Mouse (Mus musculus): ENCODE results near the gene Vps45. TPM values are rescaled to one million over a fixed set of nuclear protein-coding genes. Genes with fewer than 3 reads are reported as not detected.

Gene Vps45
- polyA plus RNA-seq, 1 experiment from 2014 or later, result 54.8 TPM

DNA sequence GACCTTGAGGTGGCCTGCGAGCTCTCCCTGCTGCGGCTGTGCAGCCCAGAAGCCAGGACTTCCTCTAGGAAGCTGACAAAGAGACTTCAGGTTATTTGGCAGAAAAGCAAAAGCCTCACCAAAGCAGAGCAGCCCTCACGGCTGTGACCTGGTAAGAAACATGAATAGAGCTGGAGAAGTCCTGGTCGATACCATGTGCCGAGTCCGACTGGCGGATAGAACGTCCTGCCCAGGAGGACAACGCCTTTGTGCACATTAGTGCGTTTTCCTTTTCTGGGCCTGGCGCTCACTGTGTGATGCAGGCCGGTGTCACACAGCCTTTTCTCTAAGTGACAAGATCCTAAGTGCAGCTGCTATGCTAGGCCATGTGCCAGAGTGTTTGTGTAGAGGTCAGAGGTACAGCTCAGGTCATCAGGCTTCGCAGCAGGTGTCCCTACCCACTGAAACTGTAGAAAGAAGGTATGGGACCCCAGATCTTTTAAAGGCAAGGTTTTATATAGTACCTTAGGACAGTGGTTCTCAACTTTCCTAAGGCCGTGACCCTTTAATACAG lies 58.1 kb downstream of the Vps45 start:
- H3K36me3 ChIP-seq (ENCODE audit: control insufficient read depth, insufficient read depth, low read length), result no peaks in the 10 kb centered on the region
- H3K27ac ChIP-seq (ENCODE audit: low read depth, low read length), result no peak overlapping the region
- peaks cover 16% of the 10 kb centered on the region for H3K4me1 ChIP-seq (ENCODE audit: control insufficient read depth, insufficient read depth, low read length)
- 82% methylated on average over 14 of the region's 14 CpGs for WGBS
- DNase-seq (ENCODE audit: low spot score) (no peak), ATAC-seq (no peak)
- no peak overlapping the region for H3K4me2 ChIP-seq (ENCODE audit: low read length)
- H3K9me3 ChIP-seq (replicated peaks; ENCODE audit: control insufficient read depth, low read length), result no peaks in the 10 kb centered on the region
- no peak overlapping the region for H3K4me3 ChIP-seq (ENCODE audit: low read depth, low read length)
- no peaks in the 10 kb centered on the region for H3K27me3 ChIP-seq (replicated peaks; ENCODE audit: control insufficient read depth, insufficient read depth, low read length)
- H3K9ac ChIP-seq (ENCODE audit: low read length), result no peak overlapping the region

GRCm38 (mm10) chr3:95999308-96000079 lies 58.8 kb downstream of the Vps45 start:
- H3K9me3 ChIP-seq (replicated peaks; ENCODE audit: control insufficient read depth, low read length), result no peaks in the 10 kb centered on the region
- DNase-seq (ENCODE audit: low spot score) (no peak), ATAC-seq (no peak)
- H3K4me2 ChIP-seq (ENCODE audit: low read length), result no peak overlapping the region
- H3K27ac ChIP-seq (ENCODE audit: low read depth, low read length), result no peak overlapping the region
- H3K27me3 ChIP-seq (replicated peaks; ENCODE audit: control insufficient read depth, insufficient read depth, low read length), result no peaks in the 10 kb centered on the region
- H3K9ac ChIP-seq (ENCODE audit: low read length), result no peak overlapping the region
- H3K36me3 ChIP-seq (ENCODE audit: control insufficient read depth, insufficient read depth, low read length), result no peaks in the 10 kb centered on the region
- WGBS, result 92% methylated on average over 12 of the region's 12 CpGs
- H3K4me1 ChIP-seq (ENCODE audit: control insufficient read depth, insufficient read depth, low read length), result peaks cover 16% of the 10 kb centered on the region
- no peak overlapping the region for H3K4me3 ChIP-seq (ENCODE audit: low read depth, low read length)

GRCm38 (mm10) chr3:95997203-95997721 lies 61.0 kb downstream of the Vps45 start:
- peak; percentile 67 for DNase-seq (ENCODE audit: low spot score)
- WGBS, result 17% methylated on average over 9 of the region's 9 CpGs
- Histone ChIP-seq H3K27me3 (replicated peaks; ENCODE audit: control insufficient read depth, insufficient read depth, low read length) (no peaks in the 10 kb centered on the region), H3K9me3 (replicated peaks; ENCODE audit: control insufficient read depth, low read length) (no peaks in the 10 kb centered on the region), H3K4me2 (ENCODE audit: low read length) (peak overlapping the region; percentile 65), H3K36me3 (ENCODE audit: control insufficient read depth, insufficient read depth, low read length) (peaks cover 6% of the 10 kb centered on the region), H3K9ac (ENCODE audit: low read length) (peak overlapping the region; percentile 99), H3K4me1 (ENCODE audit: control insufficient read depth, insufficient read depth, low read length) (peaks cover 28% of the 10 kb centered on the region), H3K27ac (ENCODE audit: low read depth, low read length) (no peak overlapping the region), H3K4me3 (ENCODE audit: low read depth, low read length) (peak overlapping the region; percentile 78; the same call in 1 of the 2 replicates)
- ATAC-seq, result no peak

DNA sequence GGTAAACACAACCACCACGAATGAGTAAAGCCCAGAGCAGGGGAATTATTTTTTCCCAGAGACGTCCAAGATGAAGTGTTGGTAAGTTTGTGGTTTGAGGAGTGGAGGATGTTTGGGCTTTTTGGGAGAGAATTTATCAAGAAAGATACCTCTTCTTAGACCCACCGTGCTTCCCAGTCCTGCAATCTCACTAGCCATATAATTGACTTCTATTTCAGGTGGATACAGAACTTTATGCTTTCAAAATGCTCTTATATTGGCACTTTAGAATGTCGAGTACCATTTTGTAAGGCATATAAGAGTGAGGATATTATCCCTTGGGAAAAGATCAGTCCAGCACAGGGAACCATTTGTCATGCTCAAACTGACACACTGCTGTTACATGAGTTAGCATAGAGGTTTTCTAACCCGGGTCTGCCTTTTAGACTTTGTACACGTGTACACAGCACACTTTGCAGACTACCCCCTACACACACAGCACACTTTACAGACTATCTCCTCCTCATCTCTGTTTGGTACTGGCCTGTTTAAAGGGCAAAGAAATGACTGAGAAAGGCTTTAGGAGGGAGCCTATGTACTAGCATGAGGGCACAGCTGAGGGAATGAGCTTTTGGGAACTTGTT lies 61.7 kb downstream of the Vps45 start:
- Histone ChIP-seq H3K9ac (ENCODE audit: low read length) (peak overlapping the region; percentile 99), H3K4me1 (ENCODE audit: control insufficient read depth, insufficient read depth, low read length) (peaks cover 28% of the 10 kb centered on the region), H3K4me3 (ENCODE audit: low read depth, low read length) (peak overlapping the region; percentile 78), H3K9me3 (replicated peaks; ENCODE audit: control insufficient read depth, low read length) (no peaks in the 10 kb centered on the region), H3K4me2 (ENCODE audit: low read length) (peak overlapping the region; percentile 65), H3K36me3 (ENCODE audit: control insufficient read depth, insufficient read depth, low read length) (peaks cover 13% of the 10 kb centered on the region), H3K27me3 (replicated peaks; ENCODE audit: control insufficient read depth, insufficient read depth, low read length) (no peaks in the 10 kb centered on the region), H3K27ac (ENCODE audit: low read depth, low read length) (peak overlapping the region; percentile 99)
- ATAC-seq (no peak), DNase-seq (ENCODE audit: low spot score) (peak; percentile 20)
- 7% methylated on average over 6 of the region's 6 CpGs for WGBS

- Histone ChIP-seq H3K27me3 (replicated peaks; ENCODE audit: control insufficient read depth, insufficient read depth, low read length) (no peaks in the 10 kb centered on the region), H3K4me2 (ENCODE audit: low read length) (peak within 1 kb of the TSS; percentile 65), H3K9me3 (replicated peaks; ENCODE audit: control insufficient read depth, low read length) (no peaks in the 10 kb centered on the region), H3K4me1 (ENCODE audit: control insufficient read depth, insufficient read depth, low read length) (peaks cover 28% of the 10 kb centered on the region), H3K27ac (ENCODE audit: low read depth, low read length) (peak within 1 kb of the TSS; percentile 99), H3K36me3 (ENCODE audit: control insufficient read depth, insufficient read depth, low read length) (peaks cover 20% of the 10 kb centered on the region), H3K9ac (ENCODE audit: low read length) (peak within 1 kb of the TSS; percentile 99), H3K4me3 (ENCODE audit: low read depth, low read length) (peak within 1 kb of the TSS; percentile 78)
- DNase-seq (ENCODE audit: low spot score) (peak; percentile 69), ATAC-seq (peak; percentile 78)
- under 1% methylated on average over 57 of the region's 84 CpGs for WGBS
These were observed 62.4 kb downstream of the Vps45 start, which contains the start of gene Plekho1 for GRCm38 (mm10) chr3:95995802-95996428. Gene Plekho1 (minus strand): TSS chr3:95996001.

DNA sequence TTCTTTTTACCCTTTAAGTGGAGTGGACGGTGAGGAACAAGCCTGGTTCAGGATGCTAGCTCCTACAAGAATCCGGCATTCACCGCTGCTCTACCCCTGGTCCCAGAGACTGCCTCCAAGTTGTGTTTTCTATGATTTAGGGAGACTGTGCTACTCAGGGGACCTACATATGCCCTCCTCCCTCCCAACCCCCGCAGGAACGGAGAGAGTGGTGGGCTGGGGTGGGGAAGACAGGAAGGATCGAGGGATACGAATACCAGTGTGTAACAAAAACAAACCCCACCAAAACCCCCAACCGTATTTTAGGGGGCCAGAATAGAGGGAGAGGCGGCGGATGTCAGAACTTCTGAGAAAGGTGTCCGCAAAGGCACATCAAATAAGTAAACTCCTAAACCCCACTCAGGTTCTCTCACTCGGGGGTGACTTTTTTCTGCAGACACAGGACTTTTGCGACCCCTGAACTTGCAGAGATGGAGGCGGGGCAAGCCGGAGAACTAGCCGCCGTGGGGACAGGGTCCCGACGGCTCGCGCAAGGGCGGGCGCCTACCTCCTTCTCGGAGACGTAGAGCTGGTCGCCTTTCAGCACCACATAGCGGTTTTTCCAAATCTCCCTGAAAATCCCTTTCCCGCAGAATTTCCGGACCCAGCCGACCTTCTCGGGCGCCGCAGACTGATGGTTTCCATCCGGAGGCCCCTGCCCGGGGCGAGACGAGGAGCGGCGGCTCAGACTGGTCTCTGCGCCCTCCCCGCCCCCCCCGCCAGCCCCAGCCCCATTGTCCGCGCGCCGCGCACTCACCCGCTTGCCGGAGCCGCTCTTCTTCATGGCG lies 63.1 kb downstream of the Vps45 start:
- H3K36me3 ChIP-seq (ENCODE audit: control insufficient read depth, insufficient read depth, low read length), result peaks cover 27% of the 10 kb centered on the region
- peak; percentile 79 for ATAC-seq
- under 1% methylated on average over 50 of the region's 51 CpGs for WGBS
- peak overlapping the region; percentile 99 for H3K27ac ChIP-seq (ENCODE audit: low read depth, low read length)
- peaks cover 28% of the 10 kb centered on the region for H3K4me1 ChIP-seq (ENCODE audit: control insufficient read depth, insufficient read depth, low read length)
- H3K9me3 ChIP-seq (replicated peaks; ENCODE audit: control insufficient read depth, low read length), result no peaks in the 10 kb centered on the region
- H3K4me2 ChIP-seq (ENCODE audit: low read length), result peak overlapping the region; percentile 65
- peak; percentile 67 for DNase-seq (ENCODE audit: low spot score)
- H3K9ac ChIP-seq (ENCODE audit: low read length), result peak overlapping the region; percentile 99
- peak overlapping the region; percentile 78 for H3K4me3 ChIP-seq (ENCODE audit: low read depth, low read length)
- H3K27me3 ChIP-seq (replicated peaks; ENCODE audit: control insufficient read depth, insufficient read depth, low read length), result no peaks in the 10 kb centered on the region

GRCm38 (mm10) chr3:95994381-95994846 lies 63.9 kb downstream of the Vps45 start:
- H3K4me1 ChIP-seq (ENCODE audit: control insufficient read depth, insufficient read depth, low read length), result peaks cover 28% of the 10 kb centered on the region
- DNase-seq (ENCODE audit: low spot score), result no peak

DNA sequence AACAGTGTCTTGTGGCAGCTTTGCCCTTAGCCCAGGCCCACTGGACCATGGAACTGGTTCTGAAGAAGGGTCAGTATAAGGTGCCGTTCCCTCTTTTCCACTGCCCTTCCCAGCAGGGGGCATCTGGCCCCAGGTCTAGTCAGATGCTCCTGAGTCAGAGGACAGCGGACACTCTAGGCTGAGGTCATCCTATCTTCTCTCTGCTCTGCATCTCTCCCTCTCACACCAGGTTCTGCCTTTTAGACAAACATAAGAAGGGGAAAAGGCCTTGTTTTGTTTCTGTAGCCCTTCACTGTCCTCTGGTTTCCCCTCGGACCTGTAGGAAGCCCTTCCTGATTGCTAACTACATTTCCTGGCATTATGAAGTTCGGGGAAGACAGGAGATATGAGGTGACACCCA lies 64.4 kb downstream of the Vps45 start:
- H3K4me1 ChIP-seq (ENCODE audit: control insufficient read depth, insufficient read depth, low read length), result peaks cover 28% of the 10 kb centered on the region
- H3K9me3 ChIP-seq (replicated peaks; ENCODE audit: control insufficient read depth, low read length), result no peaks in the 10 kb centered on the region
- H3K4me2 ChIP-seq (ENCODE audit: low read length), result peak overlapping the region; percentile 65
- whole genome bisulfite sequencing, result 34% methylated on average over 4 of the region's 4 CpGs
- H3K36me3 ChIP-seq (ENCODE audit: control insufficient read depth, insufficient read depth, low read length), result peaks cover 40% of the 10 kb centered on the region
- ATAC-seq, result no peak
- H3K4me3 ChIP-seq (ENCODE audit: low read depth, low read length), result peak overlapping the region; percentile 78
- peak overlapping the region; percentile 99; the same call in 1 of the 2 replicates for H3K27ac ChIP-seq (ENCODE audit: low read depth, low read length)
- H3K27me3 ChIP-seq (replicated peaks; ENCODE audit: control insufficient read depth, insufficient read depth, low read length), result no peaks in the 10 kb centered on the region
- peak overlapping the region; percentile 99 for H3K9ac ChIP-seq (ENCODE audit: low read length)
- no peak for DNase-seq (ENCODE audit: low spot score)

More at GRCm38 (mm10) chr3:95994381-95994846, 63.9 kb downstream of the Vps45 start:
- peak overlapping the region; percentile 99 for H3K9ac ChIP-seq (ENCODE audit: low read length)
- ATAC-seq, result no peak
- 1% methylated on average over 6 of the region's 6 CpGs for WGBS
- no peaks in the 10 kb centered on the region for H3K9me3 ChIP-seq (replicated peaks; ENCODE audit: control insufficient read depth, low read length)
- peak overlapping the region; percentile 78 for H3K4me3 ChIP-seq (ENCODE audit: low read depth, low read length)
- no peaks in the 10 kb centered on the region for H3K27me3 ChIP-seq (replicated peaks; ENCODE audit: control insufficient read depth, insufficient read depth, low read length)
- H3K4me2 ChIP-seq (ENCODE audit: low read length), result peak overlapping the region; percentile 65
- peaks cover 35% of the 10 kb centered on the region for H3K36me3 ChIP-seq (ENCODE audit: control insufficient read depth, insufficient read depth, low read length)
- H3K27ac ChIP-seq (ENCODE audit: low read depth, low read length), result peak overlapping the region; percentile 99; the same call in 1 of the 2 replicates

Measured in forebrain, embryonic 14.5 days (tissue).